Mouse (Mus musculus) testis, adult 2 months (tissue): ENCODE results near the gene Gypa.

Source experiments
- CTCF ChIP-seq: fragments of 200-500 bp; IDR thresholded peaks from 2 replicates; pipeline ENCODE4 v1.5.1; 2012; ENCODE audit warnings: low read depth, mild to moderate bottlenecking, inconsistent platforms, low read length, moderate library complexity; ENCODE audit not compliant: control insufficient read depth, insufficient read depth, insufficient replicate concordance
- POLR2A ChIP-seq: fragments of 200-500 bp; IDR thresholded peaks from 2 replicates; pipeline ENCODE4 v1.6.1; 2012; ENCODE audit warnings: low read depth, mild to moderate bottlenecking, inconsistent platforms, low read length, moderate library complexity; ENCODE audit not compliant: control insufficient read depth

DNA sequence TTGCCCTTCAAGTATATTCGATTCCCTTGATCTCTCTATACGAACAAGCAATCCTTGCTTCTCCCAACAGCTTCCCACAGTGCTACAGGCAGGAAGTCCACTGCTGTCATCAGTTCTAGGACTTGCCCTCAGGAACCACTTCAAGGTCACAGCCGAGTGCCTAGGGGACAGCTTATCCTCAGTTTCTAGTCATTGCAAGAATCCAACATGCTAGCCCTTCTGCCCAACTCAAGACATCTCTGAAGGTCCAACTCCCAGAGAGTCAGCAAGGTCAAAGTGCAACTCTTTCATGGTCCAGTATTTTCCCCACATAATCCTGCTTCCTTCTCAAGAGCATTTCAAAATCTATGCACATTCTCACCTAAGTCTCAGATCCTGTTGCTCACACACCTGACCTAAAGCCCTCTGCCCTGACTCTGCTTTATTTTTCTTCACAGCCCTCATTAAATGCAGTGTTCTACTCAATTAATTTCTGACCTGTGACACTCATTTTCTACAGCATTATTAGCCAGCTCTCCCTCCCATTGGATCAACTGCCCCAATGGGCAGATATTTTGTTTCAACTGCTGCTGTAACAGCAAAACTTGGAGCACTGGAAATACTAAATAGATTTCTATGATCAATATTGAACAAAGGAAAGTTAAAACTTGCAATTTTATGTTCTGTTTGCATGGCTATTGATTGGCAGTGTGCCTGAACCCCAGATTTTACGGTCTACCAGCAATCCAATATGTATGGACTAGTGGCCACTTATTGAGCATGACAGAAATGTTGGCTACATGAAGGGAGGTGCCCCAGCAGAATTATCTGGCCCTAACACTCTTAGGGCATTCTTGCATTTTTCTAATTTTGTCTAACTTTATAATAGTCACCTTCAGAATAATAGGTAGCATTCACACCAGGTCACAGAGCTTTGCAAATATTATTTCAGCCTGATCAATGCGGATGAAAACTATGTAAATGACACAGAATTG is 33.1 kb downstream of the Gypa start:
- TF ChIP-seq CTCF (no peak), POLR2A (no peak)
